Mouse (Mus musculus): ENCODE measurements around the gene Smim10l1.

The Smim10l1 gene

GRCm38 (mm10) chr6:133104609-133104921 lies at the start of gene Smim10l1:
Gene Smim10l1, plus strand, starts transcription at chr6:133104909.
- no peak for DNase-seq (ENCODE audit: low spot score in 2 of 2)

GRCm38 (mm10) chr6:133055716-133056115 lies 49.0 kb upstream of the Smim10l1 start, which contains the start of gene Tas2r140:
Gene Tas2r140, minus strand, starts transcription at chr6:133055816.
- DNase-seq (ENCODE audit: low spot score in 2 of 2) = no peak

- DNase-seq (ENCODE audit: low spot score in 2 of 2) = no peak
Measured at GRCm38 (mm10) chr6:133092226-133092625, 12.5 kb upstream of the Smim10l1 start.

GRCm38 (mm10) chr6:133102430-133102829 lies 2.3 kb upstream of the Smim10l1 start:
- no peak for DNase-seq (ENCODE audit: low spot score in 2 of 2)

GRCm38 (mm10) chr6:133104922-133105859 lies 482 bp downstream of the Smim10l1 start:
- DNase-seq (ENCODE audit: low spot score in 2 of 2) = peak; percentile 61 to 65
